Mouse (Mus musculus): Measurements from ENCODE around the gene Trim65. TPM values are rescaled to one million over a fixed set of nuclear protein-coding genes. Genes with fewer than 3 reads are reported as not detected.
A peak's percentile ranks its signal among the peaks of the same experiment; 100 is the strongest.

Trim65 gene
- polyA plus RNA-seq, 1 experiment from 2014 or later = 6.5 TPM

DNA sequence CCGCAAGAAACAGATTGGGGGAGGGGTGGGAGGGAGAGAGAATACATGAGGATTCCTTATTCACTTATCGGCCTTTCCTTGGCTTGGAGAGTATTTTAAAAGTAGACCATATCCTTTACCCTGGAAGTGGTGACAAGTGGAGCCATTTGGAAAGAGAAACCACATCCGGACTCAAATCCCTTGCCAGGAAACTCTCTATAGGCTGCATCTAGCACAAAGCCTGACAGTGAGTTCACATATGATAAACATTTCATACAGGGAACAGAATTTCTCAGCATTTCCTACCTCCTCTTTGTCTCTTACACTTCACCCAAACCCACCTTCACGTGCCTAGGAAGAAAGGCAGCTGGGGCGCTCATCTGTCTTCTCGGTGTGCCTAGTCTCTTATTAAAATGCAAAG, 36.3 kb upstream of the Trim65 start:
- Histone ChIP-seq H3K27ac (ENCODE audit: low read length) (peak overlapping the region; percentile 97), H3K9me3 (replicated peaks; ENCODE audit: control insufficient read depth, low read length) (no peaks in the 10 kb centered on the region), H3K9ac (ENCODE audit: low read length) (peak overlapping the region; percentile 85), H3K4me2 (ENCODE audit: low read depth, low read length) (peak overlapping the region; percentile 78), H3K36me3 (ENCODE audit: control insufficient read depth, insufficient read depth) (peaks cover 6% of the 10 kb centered on the region; the same call in 1 of the 2 replicates), H3K27me3 (ENCODE audit: control insufficient read depth, insufficient read depth, low read length) (no peaks in the 10 kb centered on the region), H3K4me3 (ENCODE audit: low read length) (peak overlapping the region; percentile 86), H3K4me1 (ENCODE audit: control insufficient read depth, insufficient read depth, low read length) (peaks cover 13% of the 10 kb centered on the region)
- 0 out of 2 replicates have a peak, but pooled peaks have one; percentile 12 for ATAC-seq (replicated peaks; ENCODE audit: extremely low read depth, insufficient read depth, low FRiP score)
- WGBS = 5% methylated on average over 6 of the region's 6 CpGs

DNA sequence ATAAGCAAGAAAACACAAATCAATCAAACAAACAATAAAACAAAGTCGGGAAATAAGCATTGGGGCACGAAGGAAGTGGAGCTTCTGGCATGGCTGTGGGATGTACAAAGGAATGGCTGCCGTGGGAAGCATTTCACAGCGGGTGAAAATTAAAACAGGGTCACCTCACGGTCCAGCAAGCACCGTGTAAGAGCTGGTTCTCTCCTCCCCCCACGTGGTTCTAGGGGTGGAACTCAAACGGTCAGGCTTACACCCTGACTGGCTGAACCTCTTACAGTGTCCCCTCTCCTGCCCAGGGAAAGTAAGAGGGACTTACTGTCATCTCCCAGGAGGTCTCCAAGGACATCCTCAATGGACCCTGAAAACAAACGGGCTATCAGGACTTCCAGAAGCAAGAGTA, 32.1 kb upstream of the Trim65 start:
- H3K4me2 ChIP-seq (ENCODE audit: low read depth, low read length) = no peak overlapping the region
- H3K9ac ChIP-seq (ENCODE audit: low read length) = no peak overlapping the region
- H3K27ac ChIP-seq (ENCODE audit: low read length) = no peak overlapping the region
- H3K36me3 ChIP-seq (ENCODE audit: control insufficient read depth, insufficient read depth) = peaks cover 9% of the 10 kb centered on the region; the same call in 1 of the 2 replicates
- peaks cover 13% of the 10 kb centered on the region for H3K4me1 ChIP-seq (ENCODE audit: control insufficient read depth, insufficient read depth, low read length)
- H3K4me3 ChIP-seq (ENCODE audit: low read length) = no peak overlapping the region
- H3K9me3 ChIP-seq (replicated peaks; ENCODE audit: control insufficient read depth, low read length) = no peaks in the 10 kb centered on the region
- 58% methylated on average over 9 of the region's 9 CpGs for WGBS
- no peaks in the 10 kb centered on the region for H3K27me3 ChIP-seq (ENCODE audit: control insufficient read depth, insufficient read depth, low read length)
- ATAC-seq (replicated peaks; ENCODE audit: extremely low read depth, insufficient read depth, low FRiP score) = no peak

DNA sequence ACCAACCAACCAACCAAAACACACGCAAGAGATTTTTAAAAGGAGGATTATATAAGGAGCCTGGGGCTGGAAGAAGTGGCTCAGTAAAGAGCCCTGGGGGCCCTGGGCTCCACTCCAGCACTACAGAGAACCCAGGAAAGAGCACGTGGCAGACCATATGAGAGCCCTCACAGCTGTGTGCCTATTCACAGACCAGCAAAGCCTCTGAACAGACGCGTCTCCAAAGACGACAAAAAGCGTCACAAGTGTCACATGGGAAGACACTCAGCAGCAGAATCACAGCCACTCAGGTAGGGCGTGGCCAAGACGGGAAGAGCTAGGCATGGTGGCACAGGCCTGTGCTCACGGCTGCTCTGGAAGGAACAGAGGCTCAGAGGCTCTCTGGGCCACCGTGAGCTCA, 31.2 kb upstream of the Trim65 start:
- Histone ChIP-seq H3K9ac (ENCODE audit: low read length) (no peak overlapping the region), H3K27me3 (ENCODE audit: control insufficient read depth, insufficient read depth, low read length) (no peaks in the 10 kb centered on the region), H3K9me3 (replicated peaks; ENCODE audit: control insufficient read depth, low read length) (no peaks in the 10 kb centered on the region), H3K4me3 (ENCODE audit: low read length) (no peak overlapping the region), H3K4me2 (ENCODE audit: low read depth, low read length) (no peak overlapping the region), H3K4me1 (ENCODE audit: control insufficient read depth, insufficient read depth, low read length) (peaks cover 12% of the 10 kb centered on the region), H3K36me3 (ENCODE audit: control insufficient read depth, insufficient read depth) (peaks cover 10% of the 10 kb centered on the region; the same call in 1 of the 2 replicates), H3K27ac (ENCODE audit: low read length) (no peak overlapping the region)
- ATAC-seq (replicated peaks; ENCODE audit: extremely low read depth, insufficient read depth, low FRiP score) = no peak
- 72% methylated on average over 10 of the region's 10 CpGs for WGBS

DNA sequence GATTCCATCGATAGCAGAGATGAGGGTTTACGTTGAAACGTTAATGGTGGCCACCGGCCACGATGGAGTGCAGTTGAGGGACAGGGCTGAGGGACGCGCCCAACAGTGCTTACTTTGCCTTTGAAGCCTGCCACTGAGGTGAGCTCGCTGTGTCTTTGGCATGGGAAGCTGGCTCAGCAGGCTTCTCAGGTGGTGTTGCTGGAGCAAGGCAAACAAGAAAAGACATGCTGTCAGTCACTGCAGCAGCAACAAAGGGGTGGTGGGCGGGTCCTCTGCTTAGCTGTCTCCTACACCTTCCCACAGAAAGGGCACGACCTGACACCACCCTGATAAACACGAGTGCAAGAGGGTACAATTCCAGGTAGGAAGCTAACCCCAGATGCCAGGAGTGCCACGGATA, 30.4 kb upstream of the Trim65 start:
- no peak overlapping the region for H3K4me3 ChIP-seq (ENCODE audit: low read length)
- H3K36me3 ChIP-seq (ENCODE audit: control insufficient read depth, insufficient read depth) = peaks cover 12% of the 10 kb centered on the region; the same call in 1 of the 2 replicates
- H3K4me2 ChIP-seq (ENCODE audit: low read depth, low read length) = no peak overlapping the region
- no peaks in the 10 kb centered on the region for H3K27me3 ChIP-seq (ENCODE audit: control insufficient read depth, insufficient read depth, low read length)
- H3K9me3 ChIP-seq (replicated peaks; ENCODE audit: control insufficient read depth, low read length) = no peaks in the 10 kb centered on the region
- WGBS = 66% methylated on average over 12 of the region's 12 CpGs
- ATAC-seq (replicated peaks; ENCODE audit: extremely low read depth, insufficient read depth, low FRiP score) = no peak
- H3K27ac ChIP-seq (ENCODE audit: low read length) = no peak overlapping the region
- peaks cover 4% of the 10 kb centered on the region for H3K4me1 ChIP-seq (ENCODE audit: control insufficient read depth, insufficient read depth, low read length)
- no peak overlapping the region for H3K9ac ChIP-seq (ENCODE audit: low read length)

DNA sequence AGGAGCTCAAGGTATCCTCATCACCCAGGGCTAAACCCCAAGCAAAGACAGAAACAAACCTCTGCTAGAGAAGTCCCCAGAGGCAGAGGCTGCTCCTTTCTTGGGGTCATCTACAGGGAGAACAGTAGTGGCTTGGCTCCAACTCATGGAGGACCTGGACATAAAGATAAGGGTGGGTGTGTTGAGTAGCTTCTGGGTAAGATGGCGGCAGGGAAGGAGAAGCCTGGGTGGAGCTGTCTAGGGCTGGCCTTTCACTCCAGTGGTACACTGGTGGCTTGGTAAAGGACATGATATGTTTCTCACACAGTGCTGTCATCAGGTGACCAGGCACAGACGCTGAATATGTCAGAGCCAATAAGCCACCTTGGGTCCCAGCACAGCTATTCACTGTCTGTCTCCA, 20.0 kb upstream of the Trim65 start:
- Histone ChIP-seq H3K27me3 (ENCODE audit: control insufficient read depth, insufficient read depth, low read length) (no peaks in the 10 kb centered on the region), H3K36me3 (ENCODE audit: control insufficient read depth, insufficient read depth) (peaks cover 40% of the 10 kb centered on the region), H3K4me2 (ENCODE audit: low read depth, low read length) (no peak overlapping the region), H3K4me3 (ENCODE audit: low read length) (no peak overlapping the region), H3K9me3 (replicated peaks; ENCODE audit: control insufficient read depth, low read length) (no peaks in the 10 kb centered on the region), H3K27ac (ENCODE audit: low read length) (no peak overlapping the region), H3K9ac (ENCODE audit: low read length) (no peak overlapping the region), H3K4me1 (ENCODE audit: control insufficient read depth, insufficient read depth, low read length) (no peaks in the 10 kb centered on the region)
- 86% methylated on average over 2 of the region's 2 CpGs for WGBS
- ATAC-seq (replicated peaks; ENCODE audit: extremely low read depth, insufficient read depth, low FRiP score) = no peak

DNA sequence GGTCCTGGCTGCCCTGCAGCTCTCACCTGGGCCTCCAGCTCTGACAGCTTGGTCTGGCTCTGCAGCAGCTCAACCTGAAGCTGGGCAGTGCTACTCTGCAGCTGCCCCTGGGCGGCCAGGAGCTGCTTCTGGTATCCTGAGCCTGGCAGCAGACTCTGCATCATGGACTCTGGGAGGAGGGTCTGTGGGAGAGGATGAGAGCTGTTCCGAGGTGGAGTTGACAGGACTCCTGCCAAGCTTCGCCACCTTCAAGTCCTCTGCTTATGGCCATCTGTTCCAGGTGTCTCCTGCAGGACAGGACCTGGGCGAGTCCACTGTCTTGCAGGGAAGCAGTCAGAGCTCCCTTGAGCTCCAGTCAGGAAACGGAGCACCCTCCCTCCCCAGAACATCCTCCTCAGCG, 18.4 kb upstream of the Trim65 start:
- Histone ChIP-seq H3K27me3 (ENCODE audit: control insufficient read depth, insufficient read depth, low read length) (no peaks in the 10 kb centered on the region), H3K27ac (ENCODE audit: low read length) (no peak overlapping the region), H3K9ac (ENCODE audit: low read length) (no peak overlapping the region), H3K4me1 (ENCODE audit: control insufficient read depth, insufficient read depth, low read length) (no peaks in the 10 kb centered on the region), H3K9me3 (replicated peaks; ENCODE audit: control insufficient read depth, low read length) (no peaks in the 10 kb centered on the region), H3K4me3 (ENCODE audit: low read length) (no peak overlapping the region), H3K36me3 (ENCODE audit: control insufficient read depth, insufficient read depth) (peaks cover 44% of the 10 kb centered on the region), H3K4me2 (ENCODE audit: low read depth, low read length) (no peak overlapping the region)
- 84% methylated on average over 6 of the region's 6 CpGs for WGBS
- ATAC-seq (replicated peaks; ENCODE audit: extremely low read depth, insufficient read depth, low FRiP score) = no peak

DNA sequence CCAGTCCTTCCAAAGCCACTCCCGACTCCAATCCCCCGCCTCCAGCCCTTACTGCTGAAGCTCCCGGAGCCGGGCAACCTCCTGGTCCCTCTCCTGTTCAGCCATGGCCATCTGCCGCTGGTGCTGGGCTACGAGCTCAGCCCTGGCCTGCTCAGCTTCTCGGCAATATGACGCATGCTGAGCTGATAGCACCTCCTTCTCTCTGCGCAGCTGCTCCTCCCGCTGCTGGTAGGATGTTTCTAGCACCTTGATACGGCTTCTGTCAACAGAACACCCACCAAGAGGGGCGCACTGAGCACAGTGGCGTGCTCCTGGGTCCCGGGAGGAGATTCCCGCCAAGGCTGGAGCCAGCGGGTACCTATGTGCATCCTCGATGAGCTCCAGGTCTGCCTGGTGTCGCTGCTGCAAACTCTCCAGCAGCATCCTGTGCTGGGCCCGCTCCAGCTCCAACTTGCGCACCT, 17.9 kb upstream of the Trim65 start:
- Histone ChIP-seq H3K4me1 (ENCODE audit: control insufficient read depth, insufficient read depth, low read length) (no peaks in the 10 kb centered on the region), H3K27me3 (ENCODE audit: control insufficient read depth, insufficient read depth, low read length) (no peaks in the 10 kb centered on the region), H3K9me3 (replicated peaks; ENCODE audit: control insufficient read depth, low read length) (no peaks in the 10 kb centered on the region), H3K27ac (ENCODE audit: low read length) (no peak overlapping the region), H3K9ac (ENCODE audit: low read length) (no peak overlapping the region), H3K4me2 (ENCODE audit: low read depth, low read length) (no peak overlapping the region), H3K4me3 (ENCODE audit: low read length) (no peak overlapping the region), H3K36me3 (ENCODE audit: control insufficient read depth, insufficient read depth) (peaks cover 44% of the 10 kb centered on the region)
- ATAC-seq (replicated peaks; ENCODE audit: extremely low read depth, insufficient read depth, low FRiP score) = no peak
- 49% methylated on average over 20 of the region's 20 CpGs for WGBS

DNA sequence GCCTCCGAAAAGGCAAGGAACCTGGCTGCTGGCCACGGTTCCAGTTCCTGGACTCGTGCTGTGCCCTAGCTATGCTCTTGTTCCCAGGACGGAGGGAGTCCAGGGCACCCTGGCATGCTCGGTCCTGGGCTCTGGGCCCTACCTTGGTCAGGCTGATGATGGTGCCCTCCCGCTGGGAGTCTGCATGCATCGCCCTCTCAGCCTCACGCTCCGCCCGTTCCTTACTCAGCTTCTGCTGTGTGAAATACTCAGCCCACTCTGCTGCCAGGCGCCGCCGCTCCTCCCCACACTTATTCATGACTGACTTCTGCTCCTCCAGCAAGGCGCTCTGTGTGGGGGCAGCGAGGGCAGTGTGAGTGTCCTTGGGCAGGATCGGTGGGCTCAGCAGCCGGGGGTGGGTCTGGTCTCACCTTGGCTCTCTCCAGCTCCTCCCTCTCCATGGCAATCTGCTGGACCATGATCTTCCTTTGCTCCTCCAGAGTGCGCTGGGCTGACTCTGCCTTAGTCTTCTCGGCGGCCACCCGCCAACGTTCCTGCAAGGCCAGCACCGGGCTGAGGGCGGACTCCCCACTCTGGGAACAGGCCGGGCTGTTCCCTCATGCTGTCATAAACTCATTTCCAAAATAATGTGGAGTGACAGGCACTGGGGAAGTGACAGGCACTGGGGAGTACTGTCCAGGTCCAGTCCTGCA, 15.5 kb upstream of the Trim65 start:
- Histone ChIP-seq H3K27me3 (ENCODE audit: control insufficient read depth, insufficient read depth, low read length) (no peaks in the 10 kb centered on the region), H3K4me1 (ENCODE audit: control insufficient read depth, insufficient read depth, low read length) (no peaks in the 10 kb centered on the region), H3K9me3 (replicated peaks; ENCODE audit: control insufficient read depth, low read length) (no peaks in the 10 kb centered on the region), H3K4me3 (ENCODE audit: low read length) (no peak overlapping the region), H3K4me2 (ENCODE audit: low read depth, low read length) (no peak overlapping the region), H3K36me3 (ENCODE audit: control insufficient read depth, insufficient read depth) (peaks cover 46% of the 10 kb centered on the region), H3K27ac (ENCODE audit: low read length) (no peak overlapping the region), H3K9ac (ENCODE audit: low read length) (no peak overlapping the region)
- WGBS = 75% methylated on average over 25 of the region's 25 CpGs
- no peak for ATAC-seq (replicated peaks; ENCODE audit: extremely low read depth, insufficient read depth, low FRiP score)

DNA sequence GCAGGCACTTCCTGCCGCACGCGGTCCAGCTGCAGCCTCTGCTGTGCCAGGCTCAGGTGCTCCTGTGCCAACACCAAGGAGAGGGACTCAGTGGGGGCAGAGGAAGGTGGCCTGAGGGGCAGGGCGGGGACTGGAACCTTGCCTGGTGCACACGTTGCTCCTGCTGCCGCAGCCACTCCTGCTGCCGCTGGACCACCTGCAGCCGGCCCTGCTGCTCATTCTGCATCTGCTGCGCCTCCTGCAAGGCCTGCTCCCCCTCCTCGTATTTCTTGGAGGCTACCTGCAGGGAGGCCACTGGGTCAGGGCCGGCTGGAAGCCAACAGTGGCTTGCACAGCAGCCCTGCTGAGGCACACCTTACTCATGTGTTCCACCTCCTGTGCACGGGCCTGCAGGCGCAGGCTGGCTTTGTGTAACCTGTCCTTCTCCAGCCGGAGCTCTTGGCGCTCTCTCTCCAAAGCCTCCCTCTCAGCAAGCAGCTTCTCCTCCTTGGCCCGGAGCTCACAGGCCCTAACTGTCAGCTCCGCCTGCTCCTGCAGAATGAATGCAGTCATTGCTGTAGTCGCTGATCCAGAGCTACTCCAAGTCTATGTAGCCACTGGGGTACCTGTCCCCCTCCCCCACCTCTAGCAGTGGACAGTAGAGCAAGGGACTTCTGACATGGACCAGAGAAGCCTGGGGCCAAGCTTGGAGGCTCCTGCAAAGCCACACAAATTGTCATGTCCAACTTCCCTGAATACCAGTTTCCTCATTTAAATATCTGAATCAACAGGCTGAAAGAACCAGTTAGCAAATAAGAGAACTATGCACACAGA, 14.8 kb upstream of the Trim65 start:
- Histone ChIP-seq H3K9ac (ENCODE audit: low read length) (no peak overlapping the region), H3K27me3 (ENCODE audit: control insufficient read depth, insufficient read depth, low read length) (no peaks in the 10 kb centered on the region), H3K27ac (ENCODE audit: low read length) (no peak overlapping the region), H3K4me2 (ENCODE audit: low read depth, low read length) (no peak overlapping the region), H3K36me3 (ENCODE audit: control insufficient read depth, insufficient read depth) (peaks cover 40% of the 10 kb centered on the region), H3K9me3 (replicated peaks; ENCODE audit: control insufficient read depth, low read length) (no peaks in the 10 kb centered on the region), H3K4me3 (ENCODE audit: low read length) (no peak overlapping the region), H3K4me1 (ENCODE audit: control insufficient read depth, insufficient read depth, low read length) (no peaks in the 10 kb centered on the region)
- no peak for ATAC-seq (replicated peaks; ENCODE audit: extremely low read depth, insufficient read depth, low FRiP score)
- WGBS = 69% methylated on average over 18 of the region's 18 CpGs
